Mouse (Mus musculus): ENCODE measurements at regions not wholly inside any gene's neighbourhood (a gene's known extent, or its start where the extent isn't known, plus 50 kb on each side); places are given as distances from the start of the nearest gene placed in this dataset.

- no peak for TF ChIP-seq CTCF (IDR thresholded peaks at IDR 0.05; ENCODE audit: low read depth)
- WGBS: 80% methylated on average over 1 of the region's 1 CpGs
- Histone ChIP-seq H3K4me3 (ENCODE audit: low read depth, low read length) (no peak overlapping the region), H3K27me3 (ENCODE audit: insufficient read depth, low read length) (no peaks in the 10 kb centered on the region), H3K27ac (ENCODE audit: low read depth, low read length) (no peak overlapping the region), H3K4me2 (ENCODE audit: low read depth) (no peak overlapping the region), H3K9me3 (ENCODE audit: low read length) (no peaks in the 10 kb centered on the region), H3K9ac (no peak overlapping the region), H3K36me3 (ENCODE audit: insufficient read depth) (no peaks in the 10 kb centered on the region), H3K4me1 (ENCODE audit: insufficient read depth) (no peaks in the 10 kb centered on the region; the same call in 1 of the 2 replicates)
- ATAC-seq (no peak), DNase-seq (no peak)
These were observed 58.1 kb upstream of the Clstn2 start for GRCm38 (mm10) chr9:98091105-98091504.

- ATAC-seq: peak; percentile 51
- TF ChIP-seq CTCF (IDR thresholded peaks at IDR 0.05; ENCODE audit: low read depth): no peak
- no peaks in the 10 kb centered on the region for H3K27me3 ChIP-seq (ENCODE audit: insufficient read depth, low read length)
- H3K4me3 ChIP-seq (ENCODE audit: low read depth, low read length): no peak overlapping the region
- no peak overlapping the region for H3K27ac ChIP-seq (ENCODE audit: low read depth, low read length)
- no peaks in the 10 kb centered on the region for H3K9me3 ChIP-seq (ENCODE audit: low read length)
- no peak overlapping the region for H3K4me2 ChIP-seq (ENCODE audit: low read depth)
- no peak overlapping the region for H3K9ac ChIP-seq
- 64% methylated on average over 10 of the region's 10 CpGs for WGBS
- H3K36me3 ChIP-seq (ENCODE audit: insufficient read depth): no peaks in the 10 kb centered on the region
- peak; percentile 47 for DNase-seq
- H3K4me1 ChIP-seq (ENCODE audit: insufficient read depth): no peaks in the 10 kb centered on the region; the same call in 1 of the 2 replicates
These were observed 62.2 kb upstream of the Clstn2 start for GRCm38 (mm10) chr9:98095064-98095790.

GRCm38 (mm10) chr9:98123390-98123789, 90.4 kb upstream of the Clstn2 start:
- DNase-seq (no peak), ATAC-seq (no peak)
- Histone ChIP-seq H3K4me3 (ENCODE audit: low read depth, low read length) (no peak overlapping the region), H3K4me2 (ENCODE audit: low read depth) (no peak overlapping the region), H3K9me3 (ENCODE audit: low read length) (no peaks in the 10 kb centered on the region), H3K36me3 (ENCODE audit: insufficient read depth) (no peaks in the 10 kb centered on the region), H3K9ac (no peak overlapping the region), H3K27me3 (ENCODE audit: insufficient read depth, low read length) (no peaks in the 10 kb centered on the region), H3K27ac (ENCODE audit: low read depth, low read length) (no peak overlapping the region), H3K4me1 (ENCODE audit: insufficient read depth) (no peaks in the 10 kb centered on the region)
- 59% methylated on average over 6 of the region's 6 CpGs for WGBS
- no peak for TF ChIP-seq CTCF (IDR thresholded peaks at IDR 0.05; ENCODE audit: low read depth)

GRCm38 (mm10) chr9:98129596-98129995, 96.6 kb upstream of the Clstn2 start:
- no peak for TF ChIP-seq CTCF (IDR thresholded peaks at IDR 0.05; ENCODE audit: low read depth)
- ATAC-seq (no peak), DNase-seq (no peak)
- H3K4me3 ChIP-seq (ENCODE audit: low read depth, low read length): no peak overlapping the region
- H3K4me2 ChIP-seq (ENCODE audit: low read depth): no peak overlapping the region
- H3K36me3 ChIP-seq (ENCODE audit: insufficient read depth): no peaks in the 10 kb centered on the region
- H3K27me3 ChIP-seq (ENCODE audit: insufficient read depth, low read length): no peaks in the 10 kb centered on the region
- no peaks in the 10 kb centered on the region for H3K9me3 ChIP-seq (ENCODE audit: low read length)
- H3K27ac ChIP-seq (ENCODE audit: low read depth, low read length): no peak overlapping the region
- 88% methylated on average over 4 of the region's 4 CpGs for WGBS
- no peak overlapping the region for H3K9ac ChIP-seq
- no peaks in the 10 kb centered on the region for H3K4me1 ChIP-seq (ENCODE audit: insufficient read depth)

GRCm38 (mm10) chr9:98130849-98131248, 97.9 kb upstream of the Clstn2 start:
- no peak overlapping the region for H3K4me2 ChIP-seq (ENCODE audit: low read depth)
- peak overlapping the region; percentile 47; the same call in 1 of the 2 replicates for H3K27ac ChIP-seq (ENCODE audit: low read depth, low read length)
- WGBS: 53% methylated on average over 5 of the region's 5 CpGs
- no peak overlapping the region for H3K4me3 ChIP-seq (ENCODE audit: low read depth, low read length)
- ATAC-seq: peak; percentile 96
- H3K4me1 ChIP-seq (ENCODE audit: insufficient read depth): no peaks in the 10 kb centered on the region
- H3K36me3 ChIP-seq (ENCODE audit: insufficient read depth): no peaks in the 10 kb centered on the region
- peak; percentile 47 for TF ChIP-seq CTCF (IDR thresholded peaks at IDR 0.05; ENCODE audit: low read depth)
- no peaks in the 10 kb centered on the region for H3K9me3 ChIP-seq (ENCODE audit: low read length)
- no peaks in the 10 kb centered on the region for H3K27me3 ChIP-seq (ENCODE audit: insufficient read depth, low read length)
- no peak overlapping the region for H3K9ac ChIP-seq
- peak; percentile 85 for DNase-seq

- no peaks in the 10 kb centered on the region for H3K36me3 ChIP-seq (ENCODE audit: insufficient read depth)
- no peaks in the 10 kb centered on the region for H3K27me3 ChIP-seq (ENCODE audit: insufficient read depth, low read length)
- TF ChIP-seq CTCF (IDR thresholded peaks at IDR 0.05; ENCODE audit: low read depth): no peak
- DNase-seq (no peak), ATAC-seq (no peak)
- no peak overlapping the region for H3K27ac ChIP-seq (ENCODE audit: low read depth, low read length)
- H3K4me3 ChIP-seq (ENCODE audit: low read depth, low read length): no peak overlapping the region
- H3K4me1 ChIP-seq (ENCODE audit: insufficient read depth): no peaks in the 10 kb centered on the region
- no peaks in the 10 kb centered on the region for H3K9me3 ChIP-seq (ENCODE audit: low read length)
- no peak overlapping the region for H3K9ac ChIP-seq
- no peak overlapping the region for H3K4me2 ChIP-seq (ENCODE audit: low read depth)
These were observed 107.6 kb upstream of the Clstn2 start for GRCm38 (mm10) chr9:98140546-98140945.

GRCm38 (mm10) chr9:98142121-98142520, 109.1 kb upstream of the Clstn2 start:
- 61% methylated on average over 7 of the region's 7 CpGs for WGBS
- Histone ChIP-seq H3K9me3 (ENCODE audit: low read length) (no peaks in the 10 kb centered on the region), H3K4me3 (ENCODE audit: low read depth, low read length) (no peak overlapping the region), H3K27me3 (ENCODE audit: insufficient read depth, low read length) (no peaks in the 10 kb centered on the region), H3K4me2 (ENCODE audit: low read depth) (no peak overlapping the region), H3K9ac (no peak overlapping the region), H3K27ac (ENCODE audit: low read depth, low read length) (no peak overlapping the region), H3K36me3 (ENCODE audit: insufficient read depth) (no peaks in the 10 kb centered on the region), H3K4me1 (ENCODE audit: insufficient read depth) (no peaks in the 10 kb centered on the region)
- ATAC-seq (no peak), DNase-seq (no peak)
- no peak for TF ChIP-seq CTCF (IDR thresholded peaks at IDR 0.05; ENCODE audit: low read depth)

All from forebrain, postnatal 0 days (tissue).